In the genomic region with DNA sequence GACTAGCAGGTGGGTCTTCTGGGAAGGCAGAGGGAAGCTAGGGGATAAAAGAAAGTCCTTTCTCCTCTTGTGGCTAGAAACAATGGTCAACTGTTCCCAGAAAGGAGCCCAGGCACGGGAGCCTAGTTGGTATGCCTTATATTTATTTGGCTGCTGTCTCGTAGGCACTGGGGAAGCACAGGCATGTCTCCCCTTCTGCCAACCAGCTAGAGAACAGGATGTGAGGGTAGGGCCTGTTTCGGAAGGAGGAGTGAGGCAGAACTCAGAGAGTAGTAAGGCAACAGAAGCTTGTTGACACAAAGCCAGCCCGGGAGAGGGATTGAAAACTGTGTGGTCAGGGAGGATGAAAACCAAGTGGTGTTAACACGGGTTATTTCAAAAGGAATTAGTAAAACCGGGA, we compare ENCODE assay signal across 9 mouse cellular contexts.
A peak's percentile ranks its signal among the peaks of the same experiment; 100 is the strongest.
DNase-seq lines count a peak whose midpoint lies in the region; ATAC-seq and TF ChIP-seq lines count a peak whose summit lies in the region.
"Had no signal": no experiment of that assay in that cellular context is flagged by ENCODE, and none has a peak within 500 bp of the region (broad histone marks: within the 10 kb centered on the region; RNA-seq: fewer than 3 reads in every experiment).

No protein-coding gene starts in this region.

- no peak overlapping the region for H3K9ac ChIP-seq in heart, embryonic 12.5 days
- no peak overlapping the region for H3K9ac ChIP-seq in lung, postnatal 0 days (replicated peaks; ENCODE audit: low read depth)
- no peak overlapping the region for H3K9ac ChIP-seq in forebrain, embryonic 15.5 days (replicated peaks)
- no peak overlapping the region for H3K9ac ChIP-seq in stomach, embryonic 14.5 days (replicated peaks; ENCODE audit: low read depth, low read length)
- H3K9ac ChIP-seq: midbrain, embryonic 12.5 days had no signal

- no peak for DNase-seq in heart, embryonic 10.5 days (ENCODE audit: low spot score)
- DNase-seq in lung, postnatal 0 days (ENCODE audit: low spot score), result peak; percentile 26
- no peak for DNase-seq in lung, postnatal 4 days
- no peak for DNase-seq in cerebellum, adult 11 months
- no peak for DNase-seq in cerebellum, postnatal 4 days (ENCODE audit: low spot score in 2 of 2)

- WGBS in heart, embryonic 12.5 days, result 52% methylated on average over 6 of the region's 6 CpGs
- WGBS in heart, embryonic 10.5 days, result 64% methylated on average over 6 of the region's 6 CpGs
- WGBS in lung, postnatal 0 days, result 29% methylated on average over 6 of the region's 6 CpGs
- 48% methylated on average over 6 of the region's 6 CpGs for WGBS in forebrain, embryonic 15.5 days
- WGBS in stomach, embryonic 14.5 days, result 63% methylated on average over 6 of the region's 6 CpGs

- no peaks in the 10 kb centered on the region for H3K9me3 ChIP-seq in heart, embryonic 12.5 days (replicated peaks)
- H3K9me3 ChIP-seq in heart, embryonic 10.5 days, result no peaks in the 10 kb centered on the region
- no peaks in the 10 kb centered on the region for H3K9me3 ChIP-seq in lung, postnatal 0 days (ENCODE audit: low read length)
- no peaks in the 10 kb centered on the region for H3K9me3 ChIP-seq in forebrain, embryonic 15.5 days
- H3K9me3 ChIP-seq in stomach, embryonic 14.5 days (ENCODE audit: control insufficient read depth, low read depth, low read length), result no peaks in the 10 kb centered on the region; the same call in 1 of the 2 replicates
- H3K9me3 ChIP-seq: midbrain, embryonic 12.5 days had no signal

- no peak for ATAC-seq in heart, embryonic 12.5 days (ENCODE audit: insufficient number of reproducible peaks, low FRiP score)
- ATAC-seq in lung, postnatal 0 days, result no peak
- ATAC-seq in forebrain, embryonic 15.5 days (replicated peaks), result 0 out of 2 replicates have a peak, but pooled peaks have one; percentile 41
- ATAC-seq in stomach, embryonic 14.5 days (ENCODE audit: insufficient number of reproducible peaks, insufficient read depth, low FRiP score, low read depth), result no peak

- no peaks in the 10 kb centered on the region for H3K27me3 ChIP-seq in heart, embryonic 12.5 days (replicated peaks)
- H3K27me3 ChIP-seq in heart, embryonic 10.5 days (ENCODE audit: insufficient read depth, poor library complexity, severe bottlenecking), result no peaks in the 10 kb centered on the region
- H3K27me3 ChIP-seq in lung, postnatal 0 days (replicated peaks; ENCODE audit: insufficient read depth, low read length), result no peaks in the 10 kb centered on the region
- H3K27me3 ChIP-seq in forebrain, embryonic 15.5 days, result no peaks in the 10 kb centered on the region
- no peaks in the 10 kb centered on the region for H3K27me3 ChIP-seq in stomach, embryonic 14.5 days (ENCODE audit: control insufficient read depth, insufficient read depth, low read length)
- H3K27me3 ChIP-seq: midbrain, embryonic 12.5 days had no signal

- H3K4me1 ChIP-seq in heart, embryonic 12.5 days (replicated peaks), result peaks cover 14% of the 10 kb centered on the region
- peaks cover 10% of the 10 kb centered on the region for H3K4me1 ChIP-seq in heart, embryonic 10.5 days
- H3K4me1 ChIP-seq in lung, postnatal 0 days (ENCODE audit: insufficient read depth, low read depth, low read length), result no peaks in the 10 kb centered on the region; the same call in 1 of the 2 replicates
- H3K4me1 ChIP-seq in forebrain, embryonic 15.5 days, result peaks cover 15% of the 10 kb centered on the region
- H3K4me1 ChIP-seq in stomach, embryonic 14.5 days (ENCODE audit: control insufficient read depth, insufficient read depth, low read length), result peaks cover 10% of the 10 kb centered on the region

- H3K4me3 ChIP-seq in heart, embryonic 12.5 days, result no peak overlapping the region
- H3K4me3 ChIP-seq in heart, embryonic 10.5 days, result no peak overlapping the region
- H3K4me3 ChIP-seq in lung, postnatal 0 days (ENCODE audit: low read depth, low read length), result no peak overlapping the region
- H3K4me3 ChIP-seq in forebrain, embryonic 15.5 days, result no peak overlapping the region
- no peak overlapping the region for H3K4me3 ChIP-seq in stomach, embryonic 14.5 days (ENCODE audit: low read depth, low read length)
- H3K4me3 ChIP-seq: midbrain, embryonic 12.5 days had no signal

- no peak for TF ChIP-seq CTCF in lung, postnatal 0 days (IDR thresholded peaks at IDR 0.05)

- H3K27ac ChIP-seq in heart, embryonic 12.5 days (ENCODE audit: poor library complexity, severe bottlenecking), result peak overlapping the region; percentile 71
- no peak overlapping the region for H3K27ac ChIP-seq in heart, embryonic 10.5 days
- no peak overlapping the region for H3K27ac ChIP-seq in lung, postnatal 0 days (ENCODE audit: low read length)
- peak overlapping the region; percentile 51 for H3K27ac ChIP-seq in forebrain, embryonic 15.5 days (replicated peaks)
- H3K27ac ChIP-seq in stomach, embryonic 14.5 days (ENCODE audit: low read length), result peak overlapping the region; percentile 41; the same call in 1 of the 2 replicates
- H3K27ac ChIP-seq: midbrain, embryonic 12.5 days had no signal

- no peaks in the 10 kb centered on the region for H3K36me3 ChIP-seq in heart, embryonic 12.5 days
- H3K36me3 ChIP-seq in heart, embryonic 10.5 days, result no peaks in the 10 kb centered on the region
- H3K36me3 ChIP-seq in lung, postnatal 0 days (ENCODE audit: insufficient read depth, low read length), result no peaks in the 10 kb centered on the region
- no peaks in the 10 kb centered on the region for H3K36me3 ChIP-seq in forebrain, embryonic 15.5 days
- H3K36me3 ChIP-seq in stomach, embryonic 14.5 days (ENCODE audit: control insufficient read depth, insufficient read depth, low read length), result no peaks in the 10 kb centered on the region
- H3K36me3 ChIP-seq: midbrain, embryonic 12.5 days had no signal

- TF ChIP-seq EP300 in lung, postnatal 0 days (IDR thresholded peaks at IDR 0.05), result no peak

- no peak overlapping the region; the same call in 1 of the 2 replicates for H3K4me2 ChIP-seq in heart, embryonic 12.5 days
- no peak overlapping the region for H3K4me2 ChIP-seq in lung, postnatal 0 days (replicated peaks; ENCODE audit: low read depth, low read length)
- H3K4me2 ChIP-seq in forebrain, embryonic 15.5 days (replicated peaks), result no peak overlapping the region
- no peak overlapping the region for H3K4me2 ChIP-seq in stomach, embryonic 14.5 days (replicated peaks; ENCODE audit: low read depth, low read length)
- H3K4me2 ChIP-seq: midbrain, embryonic 12.5 days had no signal

Comparison
In these comparisons a context has a peak if more than half of its experiments do, and no peak if none do; other contexts are left out.
1. H3K27ac ChIP-seq: peak in heart, embryonic 12.5 days (single experiment), forebrain, embryonic 15.5 days (single experiment) and stomach, embryonic 14.5 days (single experiment); none in heart, embryonic 10.5 days (single experiment) and lung, postnatal 0 days (single experiment).